Mouse (Mus musculus): ENCODE results near the gene Dbi. TPM values are rescaled to one million over a fixed set of nuclear protein-coding genes. Genes with fewer than 3 reads are reported as not detected.

Dbi gene
- total RNA-seq, 2 experiments from 2014 or later, result 424 to 472 TPM

Other genes starting within 250 kb of the Dbi start
- 1 to 10 TPM; 7.7 to 8.7 TPM for gene Tmem177, start 207.9 kb downstream of the Dbi start, total RNA-seq (2021)
- gene Cfap221, start 123.8 kb downstream of the Dbi start, total RNA-seq (2021), result not detected
- under 1 TPM in 1 of 2 experiments, not detected in 1; 0.29 TPM for gene Sctr, start 114.2 kb downstream of the Dbi start, total RNA-seq (2021)
- gene Tmem37, start 47.0 kb downstream of the Dbi start, total RNA-seq (2021), result 1 to 10 TPM; 4.2 to 6.2 TPM
- 1 to 10 TPM; 4.5 to 7.0 TPM for gene 3110009E18Rik, start 109 bp upstream of the Dbi start, total RNA-seq (2021)
- 10 to 100 TPM; 26.9 to 32.1 TPM for gene Steap3, start 151.6 kb upstream of the Dbi start, total RNA-seq (2021)
- not detected for gene C1ql2, start 219.5 kb upstream of the Dbi start, total RNA-seq (2021)